Mouse (Mus musculus) kidney, postnatal 0 days (tissue): ENCODE measurements at regions not wholly inside any gene's neighbourhood (a gene's known extent, or its start where the extent isn't known, plus 50 kb on each side); places are given as distances from the start of the nearest gene placed in this dataset.

Experiments
- ATAC-seq: fragments of 200-750 bp; cut with Nextera tagmentation; replicated peaks from 2 replicates; pipeline ENCODE4 v1.8.0; 2017; ENCODE audit warnings: low read depth, moderate number of reproducible peaks, moderate TSS enrichment, moderate library complexity; ENCODE audit not compliant: low FRiP score
- DNase-seq: peaks from one replicate; pipeline ENCODE4 v3.0.0-alpha.2; 2016; ENCODE audit warnings: low spot score
- H3K27ac ChIP-seq: fragments of 300-500 bp; sonication (generic); 2 replicates; pipeline ENCODE4 v1.5.1; 2014; ENCODE audit warnings: mild to moderate bottlenecking
- H3K27me3 ChIP-seq: fragments of 300-500 bp; sonication (generic); 2 replicates; pipeline ENCODE4 v1.6.1; 2014; ENCODE audit warnings: low read length, mixed read lengths; ENCODE audit not compliant: insufficient read depth
- H3K36me3 ChIP-seq: fragments of 300-500 bp; sonication (generic); 2 replicates; pipeline ENCODE4 v1.6.1; 2014; ENCODE audit warnings: low read length, mixed read lengths; ENCODE audit not compliant: insufficient read depth
- H3K4me1 ChIP-seq: fragments of 300-500 bp; sonication (generic); replicated peaks from 2 replicates; pipeline ENCODE4 v1.6.1; 2014; ENCODE audit warnings: antibody characterized with exemption, low read length, mixed read lengths; ENCODE audit not compliant: insufficient read depth
- H3K4me2 ChIP-seq: fragments of 300-500 bp; sonication (generic); 2 replicates; pipeline ENCODE4 v1.6.1; 2014; ENCODE audit warnings: mild to moderate bottlenecking, low read length, moderate library complexity, mixed read lengths
- H3K4me3 ChIP-seq: fragments of 300-500 bp; sonication (generic); replicated peaks from 2 replicates; pipeline ENCODE4 v1.5.1; 2014; ENCODE audit warnings: low read depth, low read length
- H3K9ac ChIP-seq: fragments of 300-500 bp; sonication (generic); 2 replicates; pipeline ENCODE4 v1.6.1; 2014; ENCODE audit warnings: low read depth, low read length
- H3K9me3 ChIP-seq: fragments of 300-500 bp; sonication (generic); replicated peaks from 2 replicates; pipeline ENCODE4 v1.6.1; 2016; ENCODE audit warnings: low read length, inconsistent platforms, mixed read lengths
- CTCF ChIP-seq: IDR thresholded peaks from 2 replicates; pipeline ENCODE4 v1.5.1; 2016; ENCODE audit warnings: antibody characterized with exemption, low read depth, mild to moderate bottlenecking, moderate library complexity
- WGBS: fragments of 180-500 bp; shearing (Covaris S2); extraction: QIAGEN DNeasy Blood & Tissue Kit; methylation state at CpG from one replicate; pipeline ENCODE4 v1.1.7; 2014; 5-methylcytosine and 5-hydroxymethylcytosine counted together

GRCm38 (mm10) chr4:6517626-6518025, 1721.2 kb downstream of the Car8 start:
- no peak overlapping the region for H3K4me2 ChIP-seq
- H3K36me3 ChIP-seq = no peaks in the 10 kb centered on the region
- DNase-seq (no peak), ATAC-seq (no peak)
- TF ChIP-seq CTCF = no peak
- H3K4me1 ChIP-seq = no peaks in the 10 kb centered on the region
- no peak overlapping the region for H3K9ac ChIP-seq
- H3K9me3 ChIP-seq = no peaks in the 10 kb centered on the region
- no peak overlapping the region for H3K4me3 ChIP-seq
- H3K27me3 ChIP-seq = no peaks in the 10 kb centered on the region
- 79% methylated on average over 1 of the region's 1 CpGs for WGBS
- no peak overlapping the region for H3K27ac ChIP-seq

- ATAC-seq (peak; percentile 74; the same call in 1 of the 2 replicates), DNase-seq (peak; percentile 85)
- Histone ChIP-seq H3K9ac (no peak overlapping the region), H3K4me2 (no peak overlapping the region), H3K4me1 (no peaks in the 10 kb centered on the region), H3K4me3 (no peak overlapping the region), H3K27me3 (no peaks in the 10 kb centered on the region), H3K36me3 (no peaks in the 10 kb centered on the region), H3K27ac (no peak overlapping the region), H3K9me3 (no peaks in the 10 kb centered on the region)
- 19% methylated on average over 6 of the region's 6 CpGs for WGBS
- peak; percentile 83 for TF ChIP-seq CTCF
Measured at GRCm38 (mm10) chr4:6514823-6515222, 1721.7 kb upstream of the Impad1 start.

GRCm38 (mm10) chr4:6513635-6514034, 1720.5 kb upstream of the Impad1 start:
- Histone ChIP-seq H3K27me3 (no peaks in the 10 kb centered on the region), H3K36me3 (no peaks in the 10 kb centered on the region), H3K27ac (no peak overlapping the region), H3K4me2 (no peak overlapping the region), H3K4me1 (no peaks in the 10 kb centered on the region), H3K4me3 (no peak overlapping the region), H3K9me3 (no peaks in the 10 kb centered on the region), H3K9ac (no peak overlapping the region)
- 71% methylated on average over 3 of the region's 3 CpGs for WGBS
- no peak for ATAC-seq
- no peak for TF ChIP-seq CTCF
- DNase-seq = no peak

- Histone ChIP-seq H3K4me3 (no peak overlapping the region), H3K9ac (no peak overlapping the region), H3K9me3 (no peaks in the 10 kb centered on the region), H3K4me2 (peak overlapping the region; percentile 37), H3K36me3 (no peaks in the 10 kb centered on the region), H3K27ac (no peak overlapping the region), H3K27me3 (no peaks in the 10 kb centered on the region), H3K4me1 (no peaks in the 10 kb centered on the region)
- ATAC-seq (peak; percentile 72; the same call in 1 of the 2 replicates), DNase-seq (peak; percentile 87)
- 17% methylated on average over 12 of the region's 12 CpGs for WGBS
- peak; percentile 85 for TF ChIP-seq CTCF
Measured at GRCm38 (mm10) chr4:6512749-6513364, 1719.7 kb upstream of the Impad1 start.

GRCm38 (mm10) chr4:6508091-6508490, 1714.9 kb upstream of the Impad1 start:
- H3K9me3 ChIP-seq = no peaks in the 10 kb centered on the region
- no peak overlapping the region for H3K9ac ChIP-seq
- H3K4me2 ChIP-seq = no peak overlapping the region
- H3K27me3 ChIP-seq = no peaks in the 10 kb centered on the region
- DNase-seq (no peak), ATAC-seq (no peak)
- H3K27ac ChIP-seq = no peak overlapping the region
- no peak overlapping the region for H3K4me3 ChIP-seq
- H3K4me1 ChIP-seq = no peaks in the 10 kb centered on the region
- WGBS = 85% methylated on average over 5 of the region's 5 CpGs
- no peak for TF ChIP-seq CTCF
- no peaks in the 10 kb centered on the region for H3K36me3 ChIP-seq
